Mouse (Mus musculus) hindbrain, embryonic 11.5 days (tissue): ENCODE data around the gene Acvr1. TPM values are rescaled to one million over a fixed set of nuclear protein-coding genes. Genes with fewer than 3 reads are reported as not detected.
A peak's percentile ranks its signal among the peaks of the same experiment; 100 is the strongest.

Experiments used
- ATAC-seq: fragments of 200-750 bp; cut with Nextera tagmentation; 2 replicates; pipeline ENCODE4 v1.8.0; 2017; ENCODE audit warnings: mild to moderate bottlenecking, moderate TSS enrichment, moderate library complexity; ENCODE audit not compliant: low FRiP score
- DNase-seq: peaks from one replicate; pipeline ENCODE4 v3.0.0-alpha.2; 2015; ENCODE audit warnings: low spot score
- H3K27ac ChIP-seq: fragments of 300-500 bp; sonication (generic); 2 replicates; pipeline ENCODE4 v1.5.1; 2014; ENCODE audit warnings: mild to moderate bottlenecking, low read depth, low read length
- H3K27me3 ChIP-seq: fragments of 300-500 bp; sonication (generic); 2 replicates; pipeline ENCODE4 v1.6.1; 2014; ENCODE audit warnings: mild to moderate bottlenecking, low read length, moderate library complexity, mixed read lengths; ENCODE audit not compliant: control insufficient read depth, insufficient read depth
- H3K36me3 ChIP-seq: fragments of 300-500 bp; sonication (generic); 2 replicates; pipeline ENCODE4 v1.6.1; 2014; ENCODE audit warnings: mild to moderate bottlenecking, low read length, moderate library complexity, mixed read lengths; ENCODE audit not compliant: control insufficient read depth, insufficient read depth
- H3K4me1 ChIP-seq: fragments of 300-500 bp; sonication (generic); replicated peaks from 2 replicates; pipeline ENCODE4 v1.6.1; 2014; ENCODE audit warnings: low read length, mixed read lengths; ENCODE audit not compliant: control insufficient read depth, insufficient read depth
- H3K4me2 ChIP-seq: fragments of 300-500 bp; sonication (generic); replicated peaks from 2 replicates; pipeline ENCODE4 v1.6.1; 2014; ENCODE audit warnings: mild to moderate bottlenecking, low read depth, low read length
- H3K4me3 ChIP-seq: fragments of 300-500 bp; sonication (generic); 2 replicates; pipeline ENCODE4 v1.5.1; 2014; ENCODE audit warnings: low read depth, low read length
- H3K9ac ChIP-seq: fragments of 300-500 bp; sonication (generic); 2 replicates; pipeline ENCODE4 v1.6.1; 2014; ENCODE audit warnings: low read depth, low read length
- H3K9me3 ChIP-seq: fragments of 300-500 bp; sonication (generic); 2 replicates; pipeline ENCODE4 v1.6.1; 2016; ENCODE audit warnings: low read length; ENCODE audit not compliant: control insufficient read depth
- WGBS: fragments of 180-500 bp; shearing (Covaris S2); extraction: QIAGEN DNeasy Blood & Tissue Kit; methylation state at CpG from one replicate; pipeline ENCODE4 v1.1.7; 2014; 5-methylcytosine and 5-hydroxymethylcytosine counted together
- polyA plus RNA-seq: library from polyadenylated mRNA; unstranded; fragments of >200 nt; fragmentation: Nextera tagmentation; extraction: Ambion mirVana; gene quantifications from 2 replicates; pipeline ENCODE4 v1.2.1, GENCODE M21; 2014

Gene Acvr1
- polyA plus RNA-seq, result 5.8 and 6.0 TPM in 2 replicates

DNA sequence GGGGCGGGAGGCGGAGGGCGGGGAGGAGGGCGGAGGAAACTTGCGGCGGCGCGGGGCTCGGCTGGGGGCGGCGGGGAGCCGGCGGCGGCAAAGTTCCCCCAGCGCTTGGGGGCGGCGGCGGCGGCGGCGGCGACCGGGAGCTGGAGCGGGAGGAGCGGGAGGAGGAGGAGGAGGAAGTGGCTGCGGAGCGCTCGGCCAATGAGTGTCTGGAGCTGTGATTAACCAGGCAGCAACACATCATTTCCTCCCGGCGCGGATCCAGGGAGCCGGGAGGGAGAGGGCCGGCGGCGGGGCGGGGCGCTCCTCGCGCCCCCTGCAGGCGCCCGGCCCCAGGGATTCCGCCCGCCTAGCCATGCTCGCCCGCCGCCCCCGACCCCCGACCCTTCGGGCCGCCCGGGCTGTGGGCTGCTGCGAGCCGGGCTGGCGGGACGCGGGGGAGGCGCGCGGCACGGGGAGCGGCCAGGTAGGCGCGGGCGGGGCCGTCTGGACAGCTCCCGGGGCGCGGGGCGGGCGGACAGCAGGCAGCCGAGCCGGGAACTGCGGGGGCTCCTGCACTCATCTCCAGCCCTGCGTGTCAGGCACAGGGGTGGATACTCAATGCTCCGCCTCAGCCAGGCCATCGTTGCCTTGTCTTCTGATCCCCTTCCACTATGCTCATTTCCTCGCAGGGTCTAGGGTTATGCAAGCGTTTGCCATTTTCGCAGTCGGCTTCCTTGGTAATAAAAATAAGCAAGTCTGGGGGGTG, at the start of gene Acvr1, which contains the start of gene Upp2:
Gene Acvr1 (minus strand): TSS at position 92 of the 745 bp plus-strand sequence.
Gene Upp2 (plus strand): TSS at position 233 of the 745 bp plus-strand sequence.
- ATAC-seq (peak; percentile 95), DNase-seq (peak; percentile 88)
- under 1% methylated on average over 39 of the region's 80 CpGs for WGBS
- no peaks in the 10 kb centered on the region for H3K27me3 ChIP-seq
- H3K9me3 ChIP-seq, result no peaks in the 10 kb centered on the region
- no peaks in the 10 kb centered on the region for H3K36me3 ChIP-seq
- H3K4me1 ChIP-seq, result peaks cover 6% of the 10 kb centered on the region; the same call in 1 of the 2 replicates
- peak within 1 kb of the TSS; percentile 84 for H3K9ac ChIP-seq
- peak within 1 kb of the TSS; percentile 67 for H3K4me2 ChIP-seq
- peak within 1 kb of the TSS; percentile 97 for H3K27ac ChIP-seq
- peak within 1 kb of the TSS; percentile 89 for H3K4me3 ChIP-seq

DNA sequence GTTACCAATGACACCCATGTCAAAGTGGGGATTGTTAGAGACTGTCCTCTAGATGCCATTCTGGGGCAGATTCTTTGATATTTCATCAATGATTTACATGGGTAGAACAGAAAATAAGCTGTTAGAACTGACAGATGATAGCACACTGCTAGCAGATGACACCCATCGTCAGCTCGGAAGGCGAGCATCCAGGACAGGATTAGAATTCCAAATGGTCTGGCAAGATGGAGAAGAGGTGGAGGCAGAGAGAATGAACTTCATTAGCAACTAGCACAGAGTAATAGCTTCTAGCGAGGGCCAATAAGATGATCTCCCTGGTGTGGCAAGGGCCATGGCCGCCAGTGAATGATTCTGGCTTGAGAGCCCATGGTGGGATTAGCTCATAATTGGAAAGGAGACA, 48.8 kb upstream of the Acvr1 start:
- ATAC-seq (no peak), DNase-seq (no peak)
- H3K27me3 ChIP-seq, result no peaks in the 10 kb centered on the region
- no peaks in the 10 kb centered on the region for H3K9me3 ChIP-seq
- H3K4me2 ChIP-seq, result no peak overlapping the region
- H3K4me3 ChIP-seq, result no peak overlapping the region
- no peaks in the 10 kb centered on the region for H3K36me3 ChIP-seq
- no peak overlapping the region for H3K27ac ChIP-seq
- H3K4me1 ChIP-seq, result no peaks in the 10 kb centered on the region
- WGBS, result 96% methylated on average over 5 of the region's 5 CpGs
- no peak overlapping the region for H3K9ac ChIP-seq

DNA sequence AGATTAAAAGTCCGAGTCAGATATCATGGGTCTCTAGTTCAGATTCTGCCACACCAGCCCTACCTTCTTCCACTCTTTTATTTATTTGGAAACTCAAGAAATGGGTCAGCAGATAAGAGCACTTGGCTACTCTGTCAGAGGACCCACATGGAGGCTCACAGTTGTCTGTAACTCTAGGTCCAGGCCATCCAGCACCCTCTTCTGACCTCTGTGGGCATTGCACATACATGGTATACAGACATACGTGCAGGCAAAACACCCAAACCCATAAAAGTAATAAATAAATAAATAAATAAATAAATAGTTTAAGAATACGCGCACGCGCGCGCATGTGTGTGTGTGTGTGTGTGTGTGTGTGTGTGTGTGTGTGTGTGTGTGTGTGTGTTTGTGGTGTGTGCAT, 47.9 kb upstream of the Acvr1 start:
- H3K9ac ChIP-seq, result no peak overlapping the region
- no peak overlapping the region for H3K4me3 ChIP-seq
- no peak for ATAC-seq
- H3K27ac ChIP-seq, result no peak overlapping the region
- no peak overlapping the region for H3K4me2 ChIP-seq
- H3K27me3 ChIP-seq, result no peaks in the 10 kb centered on the region
- no peak for DNase-seq
- WGBS, result 97% methylated on average over 8 of the region's 8 CpGs
- no peaks in the 10 kb centered on the region for H3K9me3 ChIP-seq
- no peaks in the 10 kb centered on the region for H3K4me1 ChIP-seq
- H3K36me3 ChIP-seq, result no peaks in the 10 kb centered on the region

DNA sequence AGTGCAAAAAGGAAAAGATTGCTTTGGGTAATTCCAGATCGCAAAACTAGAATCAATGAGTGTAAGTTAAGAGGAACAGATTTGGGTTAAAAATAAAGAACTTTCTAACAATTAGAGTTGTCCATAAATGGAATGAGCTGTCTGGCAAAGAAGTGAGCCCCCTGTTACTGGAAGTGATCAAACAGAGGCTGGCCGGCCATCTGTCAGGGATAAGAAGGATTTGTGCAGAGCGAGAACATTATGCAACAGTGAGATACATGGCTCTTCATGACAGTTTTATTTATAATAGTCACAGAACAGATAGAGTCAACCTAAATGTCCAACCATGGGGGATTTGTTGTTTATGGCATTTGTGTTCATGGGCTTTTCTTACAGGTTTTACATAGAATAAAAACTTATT, 46.8 kb upstream of the Acvr1 start:
- no peaks in the 10 kb centered on the region for H3K27me3 ChIP-seq
- ATAC-seq (no peak), DNase-seq (no peak)
- H3K4me3 ChIP-seq, result no peak overlapping the region
- no peaks in the 10 kb centered on the region for H3K4me1 ChIP-seq
- H3K9me3 ChIP-seq, result no peaks in the 10 kb centered on the region
- H3K27ac ChIP-seq, result no peak overlapping the region
- no peak overlapping the region for H3K4me2 ChIP-seq
- no peaks in the 10 kb centered on the region for H3K36me3 ChIP-seq
- WGBS, result 98% methylated on average over 3 of the region's 3 CpGs
- H3K9ac ChIP-seq, result no peak overlapping the region

DNA sequence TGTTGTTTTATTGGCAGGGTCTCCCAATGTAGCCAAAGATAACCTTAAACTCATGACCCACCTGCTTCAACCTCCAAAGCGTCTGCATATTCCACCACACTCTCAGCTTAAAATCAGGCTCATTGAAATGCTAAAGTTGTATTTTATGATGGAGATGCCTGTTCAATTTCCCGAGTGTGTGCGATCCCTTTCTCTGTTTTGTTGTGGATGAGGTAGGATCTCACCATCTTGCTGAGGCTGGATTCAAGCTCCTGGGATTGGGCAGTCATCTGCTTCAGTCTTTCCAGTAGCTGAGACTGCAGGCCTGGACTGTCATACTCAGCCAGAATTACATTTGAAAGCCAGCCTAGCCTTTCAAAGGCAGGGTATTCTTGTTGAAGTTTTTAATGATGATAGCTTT, 37.8 kb upstream of the Acvr1 start:
- H3K4me2 ChIP-seq, result no peak overlapping the region
- WGBS, result 95% methylated on average over 3 of the region's 3 CpGs
- H3K4me1 ChIP-seq, result no peaks in the 10 kb centered on the region
- DNase-seq, result no peak
- no peaks in the 10 kb centered on the region for H3K36me3 ChIP-seq
- no peak overlapping the region for H3K9ac ChIP-seq
- no peaks in the 10 kb centered on the region for H3K9me3 ChIP-seq
- ATAC-seq, result no peak
- H3K27ac ChIP-seq, result no peak overlapping the region
- no peaks in the 10 kb centered on the region for H3K27me3 ChIP-seq
- no peak overlapping the region for H3K4me3 ChIP-seq

DNA sequence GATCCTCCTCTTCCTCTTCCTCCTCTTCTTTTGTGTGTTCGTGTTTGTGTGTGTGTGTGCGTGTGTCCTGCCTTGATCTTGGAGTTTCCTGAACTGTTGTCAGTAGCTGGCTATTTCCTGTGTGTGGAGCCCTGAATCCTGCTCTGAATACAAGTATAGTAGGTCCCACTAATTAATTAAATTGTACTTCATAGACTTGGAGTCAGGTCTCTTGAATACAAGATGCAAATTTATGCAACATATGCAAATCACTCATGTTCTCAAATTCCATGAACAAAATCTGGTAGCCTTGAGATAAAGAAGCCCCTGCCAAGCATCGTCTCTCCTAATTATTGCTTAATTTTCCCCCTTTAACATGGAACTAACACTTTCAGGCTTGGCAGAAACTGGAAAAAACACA, 36.4 kb upstream of the Acvr1 start:
- Histone ChIP-seq H3K27me3 (no peaks in the 10 kb centered on the region), H3K9me3 (no peaks in the 10 kb centered on the region), H3K4me2 (no peak overlapping the region), H3K36me3 (no peaks in the 10 kb centered on the region), H3K4me3 (no peak overlapping the region), H3K9ac (no peak overlapping the region), H3K27ac (no peak overlapping the region), H3K4me1 (no peaks in the 10 kb centered on the region)
- ATAC-seq, result no peak
- 93% methylated on average over 3 of the region's 3 CpGs for WGBS
- DNase-seq, result no peak

DNA sequence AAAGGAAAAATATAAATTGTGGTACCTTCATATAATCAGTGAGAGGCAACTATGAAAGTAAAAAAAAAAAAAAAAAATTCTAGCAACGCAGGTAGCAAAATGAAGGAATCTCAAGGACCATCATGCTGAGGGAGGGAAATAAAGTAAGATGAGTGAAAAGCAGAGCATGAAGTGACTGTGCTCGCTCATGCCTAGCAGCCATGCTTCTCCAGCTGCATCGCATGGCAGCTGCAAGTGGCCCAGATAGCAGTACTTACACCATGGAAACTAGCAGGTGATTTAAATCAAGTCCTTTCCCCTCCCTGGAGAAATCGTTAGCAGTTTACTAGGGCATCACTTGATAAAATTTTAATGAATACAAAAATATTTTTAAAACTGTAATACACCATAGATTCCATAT, 34.4 kb upstream of the Acvr1 start:
- no peak for ATAC-seq
- Histone ChIP-seq H3K9me3 (no peaks in the 10 kb centered on the region), H3K9ac (no peak overlapping the region), H3K27ac (no peak overlapping the region), H3K4me2 (no peak overlapping the region), H3K36me3 (no peaks in the 10 kb centered on the region), H3K4me3 (no peak overlapping the region), H3K4me1 (no peaks in the 10 kb centered on the region), H3K27me3 (no peaks in the 10 kb centered on the region)
- DNase-seq, result no peak
- 81% methylated on average over 4 of the region's 4 CpGs for WGBS

DNA sequence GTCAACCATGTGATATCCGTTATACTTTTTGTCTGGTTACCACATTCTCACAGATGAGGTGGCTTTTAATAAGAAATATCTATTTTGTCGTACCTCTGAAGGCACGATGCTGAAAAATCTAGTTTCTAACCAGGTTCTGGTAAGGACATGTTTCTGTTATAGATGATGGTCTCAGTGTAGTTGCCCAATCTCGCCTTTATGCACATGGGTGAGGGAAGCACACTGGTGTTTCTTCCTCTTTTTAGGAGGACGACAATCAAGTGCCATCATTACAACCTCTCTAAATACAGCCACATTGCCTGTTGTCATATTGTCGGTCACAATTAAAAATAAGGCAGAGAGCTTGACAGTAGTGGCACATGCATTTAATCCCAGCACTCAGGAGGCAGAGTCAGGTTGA, 32.7 kb upstream of the Acvr1 start:
- no peaks in the 10 kb centered on the region for H3K4me1 ChIP-seq
- WGBS, result 92% methylated on average over 6 of the region's 6 CpGs
- no peak for ATAC-seq

DNA sequence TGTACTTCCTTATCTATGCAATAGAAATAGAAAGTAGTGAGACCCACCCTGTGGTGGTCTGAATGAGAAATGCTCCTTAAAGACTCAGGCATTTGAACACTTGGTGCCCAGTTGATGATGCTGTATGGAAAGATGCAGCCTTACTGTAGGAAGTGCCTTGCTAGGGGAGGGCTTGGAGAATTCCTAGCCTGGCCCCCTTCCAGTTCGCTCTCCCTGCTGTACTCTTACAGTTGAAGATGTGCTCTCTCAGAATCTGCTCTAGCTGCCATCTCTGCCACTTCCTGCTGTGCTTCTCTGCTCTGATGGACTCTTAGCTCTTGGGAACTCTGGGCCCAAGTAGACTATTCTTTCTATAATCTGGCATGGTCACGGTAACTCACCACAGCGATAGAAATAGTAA, 30.6 kb upstream of the Acvr1 start:
- Histone ChIP-seq H3K4me2 (no peak overlapping the region), H3K27me3 (no peaks in the 10 kb centered on the region), H3K4me1 (no peaks in the 10 kb centered on the region), H3K9me3 (no peaks in the 10 kb centered on the region), H3K27ac (no peak overlapping the region), H3K4me3 (no peak overlapping the region), H3K9ac (no peak overlapping the region), H3K36me3 (no peaks in the 10 kb centered on the region)
- DNase-seq (no peak), ATAC-seq (no peak)
- WGBS, result 87% methylated on average over 3 of the region's 3 CpGs

More for the DNA sequence above, 32.7 kb upstream of the Acvr1 start:
- Histone ChIP-seq H3K9me3 (no peaks in the 10 kb centered on the region), H3K4me2 (no peak overlapping the region), H3K36me3 (no peaks in the 10 kb centered on the region), H3K27me3 (no peaks in the 10 kb centered on the region), H3K4me3 (no peak overlapping the region), H3K27ac (no peak overlapping the region), H3K9ac (no peak overlapping the region)
- DNase-seq, result no peak
